Mouse (Mus musculus) limb, embryonic 12.5 days (tissue): Measurements from ENCODE around the gene Eif1ad. TPM values are rescaled to one million over a fixed set of nuclear protein-coding genes. Genes with fewer than 3 reads are reported as not detected.
"Not testable (repeated sequence)": the region's sequence is repeated elsewhere in the genome, so short reads cannot be mapped to it uniquely, and the experiment has no call there.

Source experiments
- ATAC-seq: fragments of 200-750 bp; cut with Nextera tagmentation; 2 replicates; pipeline ENCODE4 v1.8.0; 2017; ENCODE audit warnings: low read depth, moderate TSS enrichment; ENCODE audit not compliant: insufficient number of reproducible peaks, insufficient read depth, low FRiP score, low TSS enrichment
- H3K27ac ChIP-seq: fragments of 300-500 bp; sonication (generic); 2 replicates; pipeline ENCODE4 v1.5.1; 2016; ENCODE audit warnings: mild to moderate bottlenecking, moderate library complexity
- H3K27me3 ChIP-seq: fragments of 300-500 bp; sonication (generic); 2 replicates; pipeline ENCODE4 v1.6.1; 2016; ENCODE audit warnings: mild to moderate bottlenecking, moderate library complexity
- H3K36me3 ChIP-seq: fragments of 300-500 bp; sonication (generic); 2 replicates; pipeline ENCODE4 v1.6.1; 2016; ENCODE audit warnings: mild to moderate bottlenecking, moderate library complexity
- H3K4me1 ChIP-seq: fragments of 300-500 bp; sonication (generic); replicated peaks from 2 replicates; pipeline ENCODE4 v1.6.1; 2016
- H3K4me2 ChIP-seq: fragments of 300-500 bp; sonication (generic); 2 replicates; pipeline ENCODE4 v1.6.1; 2016; ENCODE audit warnings: mild to moderate bottlenecking, moderate library complexity
- H3K4me3 ChIP-seq: fragments of 300-500 bp; sonication (generic); replicated peaks from 2 replicates; pipeline ENCODE4 v1.5.1; 2016; ENCODE audit warnings: mild to moderate bottlenecking
- H3K9ac ChIP-seq: fragments of 300-500 bp; sonication (generic); replicated peaks from 2 replicates; pipeline ENCODE4 v1.6.1; 2016; ENCODE audit warnings: mild to moderate bottlenecking, moderate library complexity
- H3K9me3 ChIP-seq: fragments of 300-500 bp; sonication (generic); 2 replicates; pipeline ENCODE4 v1.6.1; 2016; ENCODE audit warnings: mild to moderate bottlenecking, moderate library complexity
- WGBS: fragments of 180-500 bp; shearing (Covaris S2); methylation state at CpG from one replicate; pipeline ENCODE4 v1.1.7; 2016; 5-methylcytosine and 5-hydroxymethylcytosine counted together
- polyA plus RNA-seq: library from polyadenylated mRNA; unstranded; fragments of >200 nt; fragmentation: Nextera tagmentation; extraction: Ambion mirVana; gene quantifications from 2 replicates; pipeline ENCODE4 v1.2.1, GENCODE M21; 2016

Gene Eif1ad
- polyA plus RNA-seq, 1 experiment from 2014 or later: 73.5 TPM

GRCm38 (mm10) chr19:5377446-5377845 is 10.9 kb downstream of the Eif1ad start:
- no peak for ATAC-seq
- WGBS: 91% methylated on average over 1 of the region's 1 CpGs
- Histone ChIP-seq H3K36me3 (peaks cover 73% of the 10 kb centered on the region), H3K4me2 (no peak overlapping the region), H3K4me1 (no peaks in the 10 kb centered on the region), H3K27me3 (no peaks in the 10 kb centered on the region), H3K9ac (no peak overlapping the region), H3K27ac (no peak overlapping the region), H3K9me3 (no peaks in the 10 kb centered on the region), H3K4me3 (no peak overlapping the region)

DNA sequence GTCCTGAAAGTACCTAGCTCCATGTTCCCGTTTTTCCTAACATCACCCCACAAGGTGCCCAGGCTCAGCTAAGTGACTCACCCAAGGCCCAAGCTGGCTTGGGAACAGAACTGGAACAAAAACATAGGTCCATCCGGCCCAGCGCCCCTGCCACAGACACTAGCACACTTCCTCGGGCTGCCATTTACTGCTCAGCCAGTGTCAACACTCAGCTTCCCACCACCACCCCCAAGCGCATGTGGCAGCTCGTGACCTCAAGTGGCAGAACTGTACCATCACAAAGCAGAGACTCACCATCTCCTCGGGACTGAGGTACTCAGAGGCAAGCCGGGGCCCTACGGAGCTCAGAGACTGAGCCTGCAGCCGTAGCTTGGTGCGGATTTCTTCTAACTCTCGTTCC is 16.8 kb downstream of the Eif1ad start:
- H3K27me3 ChIP-seq: no peaks in the 10 kb centered on the region
- no peaks in the 10 kb centered on the region for H3K9me3 ChIP-seq
- H3K9ac ChIP-seq: no peak overlapping the region
- H3K27ac ChIP-seq: no peak overlapping the region
- no peak overlapping the region for H3K4me2 ChIP-seq
- no peak overlapping the region for H3K4me3 ChIP-seq
- peaks cover 82% of the 10 kb centered on the region for H3K36me3 ChIP-seq
- no peak for ATAC-seq
- 93% methylated on average over 12 of the region's 12 CpGs for WGBS
- peaks cover 13% of the 10 kb centered on the region for H3K4me1 ChIP-seq

GRCm38 (mm10) chr19:5384715-5385114 is 18.2 kb downstream of the Eif1ad start:
- H3K27ac ChIP-seq: no peak overlapping the region
- no peak overlapping the region for H3K4me2 ChIP-seq
- H3K9ac ChIP-seq: no peak overlapping the region
- H3K36me3 ChIP-seq: peaks cover 69% of the 10 kb centered on the region
- H3K27me3 ChIP-seq: no peaks in the 10 kb centered on the region
- no peaks in the 10 kb centered on the region for H3K9me3 ChIP-seq
- peaks cover 21% of the 10 kb centered on the region for H3K4me1 ChIP-seq
- 94% methylated on average over 8 of the region's 8 CpGs for WGBS
- no peak overlapping the region for H3K4me3 ChIP-seq
- ATAC-seq: no peak

- H3K9me3 ChIP-seq: no peaks in the 10 kb centered on the region
- H3K9ac ChIP-seq: peak overlapping the region; percentile 94
- WGBS: under 1% methylated on average over 42 of the region's 43 CpGs
- H3K36me3 ChIP-seq: peaks cover 35% of the 10 kb centered on the region
- ATAC-seq: no peak
- H3K27me3 ChIP-seq: no peaks in the 10 kb centered on the region
- H3K4me1 ChIP-seq: peaks cover 29% of the 10 kb centered on the region
- H3K4me2 ChIP-seq: peak overlapping the region; percentile 93
- H3K4me3 ChIP-seq: peak overlapping the region; percentile 99
- H3K27ac ChIP-seq: peak overlapping the region; percentile 81
Measured at GRCm38 (mm10) chr19:5388011-5388441, 21.5 kb downstream of the Eif1ad start.

DNA sequence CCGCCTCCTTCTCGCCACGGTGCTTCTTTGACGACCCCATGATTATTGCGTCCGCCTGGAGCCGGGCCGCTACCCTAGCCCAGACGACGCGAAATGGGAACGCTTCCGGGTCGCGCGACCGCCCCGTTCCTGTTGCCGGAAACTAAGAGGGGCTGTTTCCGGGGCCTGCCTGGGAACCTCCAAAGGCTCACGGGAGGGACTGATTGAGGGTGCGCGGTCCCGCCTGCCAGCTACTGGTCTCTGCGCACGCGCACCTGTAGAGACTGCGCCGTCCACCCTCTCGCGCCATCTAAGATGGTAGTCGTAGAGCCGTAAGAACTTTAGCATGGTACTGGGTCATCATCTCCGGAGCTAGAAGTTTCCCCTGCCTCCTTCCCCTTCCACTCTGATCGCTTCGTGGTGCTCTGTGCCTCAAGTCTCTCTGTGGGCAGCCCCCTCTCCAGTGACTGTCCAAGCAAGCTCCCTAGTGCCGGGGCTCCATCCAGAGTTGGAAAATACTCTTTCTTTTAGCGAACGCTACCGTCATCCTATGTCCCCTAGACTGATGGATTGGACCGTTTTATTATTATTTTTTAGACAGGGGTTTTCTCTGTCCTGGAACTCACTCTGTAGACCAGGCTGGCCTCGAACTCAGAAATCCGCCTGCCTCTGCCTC is 22.2 kb downstream of the Eif1ad start, which contains the start of gene Sart1:
Gene Sart1 (minus strand): TSS at position 116 of the 655 bp plus-strand sequence.
- 2% methylated on average over 43 of the region's 43 CpGs for WGBS
- no peaks in the 10 kb centered on the region for H3K27me3 ChIP-seq
- peaks cover 29% of the 10 kb centered on the region for H3K36me3 ChIP-seq
- H3K9me3 ChIP-seq: no peaks in the 10 kb centered on the region
- peak within 1 kb of the TSS; percentile 94 for H3K9ac ChIP-seq
- peak within 1 kb of the TSS; percentile 99 for H3K4me3 ChIP-seq
- H3K4me2 ChIP-seq: peak within 1 kb of the TSS; percentile 93
- peaks cover 29% of the 10 kb centered on the region for H3K4me1 ChIP-seq
- peak within 1 kb of the TSS; percentile 81 for H3K27ac ChIP-seq
- peak; percentile 95 for ATAC-seq

DNA sequence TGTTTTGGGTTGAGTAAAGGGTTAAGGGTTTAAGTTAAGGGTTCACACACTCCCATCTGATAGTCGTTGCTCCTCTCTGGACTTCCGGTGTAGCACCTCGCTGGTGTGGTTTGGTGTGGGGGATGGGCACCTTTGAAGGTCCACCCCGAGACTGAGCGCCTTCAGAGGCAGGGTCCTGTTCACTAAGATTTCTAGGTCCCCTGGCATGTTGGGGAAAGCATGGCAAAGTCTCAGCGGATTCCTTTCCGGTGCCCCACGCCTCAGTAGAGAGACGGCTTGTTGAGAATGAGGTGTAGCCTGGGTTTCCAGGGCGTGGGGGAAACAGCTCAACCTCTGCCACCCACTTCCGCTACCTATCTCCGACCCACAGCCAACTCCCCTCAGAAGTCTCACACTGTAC is 23.1 kb downstream of the Eif1ad start:
- Histone ChIP-seq H3K9me3 (no peaks in the 10 kb centered on the region), H3K4me2 (peak overlapping the region; percentile 93), H3K27me3 (peaks cover 4% of the 10 kb centered on the region; the same call in 1 of the 2 replicates), H3K27ac (peak overlapping the region; percentile 81), H3K36me3 (peaks cover 19% of the 10 kb centered on the region), H3K4me1 (peaks cover 29% of the 10 kb centered on the region), H3K9ac (peak overlapping the region; percentile 94), H3K4me3 (peak overlapping the region; percentile 99)
- ATAC-seq: no peak
- WGBS: 28% methylated on average over 12 of the region's 12 CpGs

- no peak for ATAC-seq
- Histone ChIP-seq H3K27ac (peak overlapping the region; percentile 81), H3K27me3 (peaks cover 4% of the 10 kb centered on the region; the same call in 1 of the 2 replicates), H3K4me2 (peak overlapping the region; percentile 93), H3K9me3 (no peaks in the 10 kb centered on the region), H3K4me1 (peaks cover 29% of the 10 kb centered on the region), H3K4me3 (peak overlapping the region; percentile 99), H3K36me3 (peaks cover 12% of the 10 kb centered on the region), H3K9ac (peak overlapping the region; percentile 94)
- 76% methylated on average over 8 of the region's 8 CpGs for WGBS
Measured at GRCm38 (mm10) chr19:5390416-5390815, 23.9 kb downstream of the Eif1ad start.

DNA sequence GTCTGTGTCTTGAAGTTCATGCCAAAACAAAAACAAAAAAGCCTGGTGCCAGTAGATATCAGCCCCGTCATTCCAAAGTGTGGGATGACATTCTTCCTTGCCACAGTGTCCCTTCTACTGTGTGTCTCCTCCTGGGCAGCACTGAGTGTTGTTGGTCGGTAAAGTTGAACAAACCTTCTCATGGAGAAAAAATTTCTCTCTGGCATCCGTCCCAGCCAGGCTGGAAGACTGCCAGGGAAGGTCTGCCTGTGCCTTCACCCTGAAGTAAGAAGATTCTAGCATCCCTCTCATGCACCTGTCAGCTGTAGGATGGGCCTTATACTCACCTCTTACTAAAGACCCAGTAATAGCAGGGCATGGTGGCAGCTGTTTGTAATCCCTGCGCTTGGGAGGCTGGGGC is 26.4 kb downstream of the Eif1ad start:
- Histone ChIP-seq H3K4me3 (no peak overlapping the region), H3K4me2 (no peak overlapping the region), H3K27me3 (peaks cover 4% of the 10 kb centered on the region; the same call in 1 of the 2 replicates), H3K9ac (no peak overlapping the region), H3K27ac (no peak overlapping the region), H3K9me3 (no peaks in the 10 kb centered on the region), H3K4me1 (peaks cover 16% of the 10 kb centered on the region), H3K36me3 (no peaks in the 10 kb centered on the region)
- no peak for ATAC-seq
- 84% methylated on average over 4 of the region's 4 CpGs for WGBS

DNA sequence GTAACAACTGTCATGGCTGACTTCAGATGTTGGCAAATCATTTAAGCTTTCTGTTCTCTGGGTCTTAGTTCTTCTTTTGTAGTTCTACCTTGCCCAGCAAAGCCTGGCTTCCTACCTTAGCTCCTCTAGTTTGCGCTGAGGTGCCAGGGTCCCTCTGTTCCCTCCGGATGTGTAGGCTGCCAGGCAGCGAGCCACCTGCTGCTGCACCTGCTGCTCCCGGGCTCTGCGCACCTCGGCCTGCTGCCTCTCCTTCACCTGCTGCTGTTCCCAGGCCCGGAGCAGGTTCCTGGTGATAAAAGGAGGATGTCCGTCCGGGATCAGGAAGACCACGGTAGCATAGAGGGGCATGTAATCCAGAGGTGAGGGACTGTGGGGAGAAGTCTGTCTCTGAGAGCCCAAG is 27.6 kb downstream of the Eif1ad start:
- Histone ChIP-seq H3K4me3 (no peak overlapping the region), H3K9ac (0 out of 2 replicates have a peak overlapping the region, but pooled peaks have one; percentile 3), H3K4me1 (peaks cover 14% of the 10 kb centered on the region), H3K27ac (no peak overlapping the region), H3K36me3 (no peaks in the 10 kb centered on the region), H3K4me2 (no peak overlapping the region), H3K9me3 (no peaks in the 10 kb centered on the region), H3K27me3 (peaks cover 4% of the 10 kb centered on the region; the same call in 1 of the 2 replicates)
- 47% methylated on average over 10 of the region's 10 CpGs for WGBS
- no peak for ATAC-seq

- 69% methylated on average over 4 of the region's 4 CpGs for WGBS
- Histone ChIP-seq H3K4me1 (peaks cover 1% of the 10 kb centered on the region), H3K4me2 (no peak overlapping the region), H3K4me3 (no peak overlapping the region), H3K9me3 (no peaks in the 10 kb centered on the region), H3K9ac (no peak overlapping the region), H3K27me3 (peaks cover 4% of the 10 kb centered on the region; the same call in 1 of the 2 replicates), H3K36me3 (no peaks in the 10 kb centered on the region), H3K27ac (no peak overlapping the region)
- no peak for ATAC-seq
Measured at GRCm38 (mm10) chr19:5395371-5395770, 28.8 kb downstream of the Eif1ad start.

DNA sequence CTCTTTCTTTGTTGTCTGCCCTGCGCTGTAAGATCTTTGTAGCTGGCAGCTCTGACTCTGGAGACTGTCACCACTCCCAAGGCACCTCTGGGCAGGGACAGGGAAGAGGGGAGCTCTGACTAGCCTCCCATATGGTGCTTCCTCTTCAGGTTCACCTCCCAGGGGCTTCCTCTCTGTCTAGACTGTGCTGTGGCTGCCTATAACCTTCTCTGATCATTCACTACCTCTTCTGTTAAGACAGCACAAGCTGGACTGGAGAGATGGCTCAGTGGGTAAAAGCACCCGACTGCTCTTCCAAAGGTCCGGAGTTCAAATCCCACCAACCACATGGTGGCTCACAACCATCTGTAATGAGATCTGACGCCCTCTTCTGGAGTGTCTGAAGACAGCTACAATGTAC is 34.5 kb downstream of the Eif1ad start:
- not testable (repeated sequence) for H3K36me3 ChIP-seq, H3K27me3 ChIP-seq, H3K4me1 ChIP-seq, H3K4me2 ChIP-seq, H3K9me3 ChIP-seq, H3K27ac ChIP-seq, H3K9ac ChIP-seq, ATAC-seq, H3K4me3 ChIP-seq
- WGBS: 72% methylated on average over 4 of the region's 4 CpGs

DNA sequence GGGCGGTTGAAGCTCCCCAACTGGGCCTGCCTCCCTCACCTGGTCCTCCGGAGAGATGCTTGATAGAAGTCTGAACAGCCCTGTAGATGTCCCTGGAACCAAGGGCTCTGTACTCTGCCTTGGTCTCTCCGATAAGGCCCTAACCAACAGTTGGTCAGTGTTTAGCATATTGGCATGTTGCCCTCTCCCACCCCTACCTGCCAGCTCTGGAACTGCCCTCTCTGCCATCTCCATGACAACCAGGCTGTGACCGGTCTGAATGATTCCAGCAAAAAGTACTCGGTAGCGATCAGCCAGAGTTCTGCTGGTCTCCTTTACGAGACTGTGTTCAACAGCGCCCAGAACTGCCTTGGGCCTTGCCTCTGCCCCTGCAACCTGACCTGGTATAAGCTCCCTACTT is 35.8 kb downstream of the Eif1ad start, which contains the start of gene Tsga10ip:
Gene Tsga10ip (minus strand): TSS at position 234 of the 400 bp plus-strand sequence.
- 70% methylated on average over 8 of the region's 8 CpGs for WGBS
- Histone ChIP-seq H3K27me3 (no peaks in the 10 kb centered on the region), H3K4me2 (no peak within 1 kb of the TSS), H3K9me3 (no peaks in the 10 kb centered on the region), H3K36me3 (no peaks in the 10 kb centered on the region), H3K4me1 (peaks cover under 1% of the 10 kb centered on the region; the same call in 1 of the 2 replicates), H3K9ac (no peak within 1 kb of the TSS), H3K4me3 (no peak within 1 kb of the TSS), H3K27ac (no peak within 1 kb of the TSS)
- no peak for ATAC-seq
